Mouse (Mus musculus) liver, embryonic 15.5 days (tissue): Measurements from ENCODE around the gene Gm11127. TPM values are rescaled to one million over a fixed set of nuclear protein-coding genes. Genes with fewer than 3 reads are reported as not detected.
"Not testable (repeated sequence)": the region's sequence is repeated elsewhere in the genome, so short reads cannot be mapped to it uniquely, and the experiment has no call there.

ENCODE experiments used
- ATAC-seq: fragments of 200-750 bp; cut with Nextera tagmentation; 2 replicates; pipeline ENCODE4 v1.8.0; 2017; ENCODE audit warnings: moderate number of reproducible peaks, mild to moderate bottlenecking, moderate library complexity; ENCODE audit not compliant: insufficient read depth
- H3K27ac ChIP-seq: fragments of 300-500 bp; sonication (generic); replicated peaks from 2 replicates; pipeline ENCODE4 v1.5.1; 2015; ENCODE audit warnings: mild to moderate bottlenecking, inconsistent platforms
- H3K27me3 ChIP-seq: fragments of 300-500 bp; sonication (generic); 2 replicates; pipeline ENCODE4 v1.6.1; 2015; ENCODE audit warnings: mild to moderate bottlenecking, inconsistent platforms
- H3K36me3 ChIP-seq: fragments of 300-500 bp; sonication (generic); replicated peaks from 2 replicates; pipeline ENCODE4 v1.6.1; 2015; ENCODE audit warnings: moderate library complexity, mild to moderate bottlenecking, inconsistent platforms
- H3K4me1 ChIP-seq: fragments of 300-500 bp; sonication (generic); replicated peaks from 2 replicates; pipeline ENCODE4 v1.6.1; 2015; ENCODE audit warnings: inconsistent platforms
- H3K4me2 ChIP-seq: fragments of 300-500 bp; sonication (generic); 2 replicates; pipeline ENCODE4 v1.6.1; 2015; ENCODE audit warnings: moderate library complexity, mild to moderate bottlenecking, inconsistent platforms
- H3K4me3 ChIP-seq: fragments of 300-500 bp; sonication (generic); replicated peaks from 2 replicates; pipeline ENCODE4 v1.5.1; 2015; ENCODE audit warnings: mild to moderate bottlenecking, inconsistent platforms
- H3K9ac ChIP-seq: fragments of 300-500 bp; sonication (generic); 2 replicates; pipeline ENCODE4 v1.6.1; 2015; ENCODE audit warnings: moderate library complexity, mild to moderate bottlenecking, inconsistent platforms
- H3K9me3 ChIP-seq: fragments of 300-500 bp; sonication (generic); replicated peaks from 2 replicates; pipeline ENCODE4 v1.6.1; 2016; ENCODE audit warnings: inconsistent platforms
- WGBS: fragments of 180-500 bp; shearing (Covaris S2); methylation state at CpG from one replicate; pipeline ENCODE4 v1.1.7; 2015; ENCODE audit warnings: mixed read lengths; ENCODE audit not compliant: insufficient replicate concordance; 5-methylcytosine and 5-hydroxymethylcytosine counted together
- polyA plus RNA-seq: library from polyadenylated mRNA; unstranded; fragments of >200 nt; fragmentation: Nextera tagmentation; extraction: Ambion mirVana; gene quantifications from 2 replicates; pipeline ENCODE4 v1.2.1, GENCODE M21; 2015

Gm11127 gene
- polyA plus RNA-seq: not detected in 2 replicates

DNA sequence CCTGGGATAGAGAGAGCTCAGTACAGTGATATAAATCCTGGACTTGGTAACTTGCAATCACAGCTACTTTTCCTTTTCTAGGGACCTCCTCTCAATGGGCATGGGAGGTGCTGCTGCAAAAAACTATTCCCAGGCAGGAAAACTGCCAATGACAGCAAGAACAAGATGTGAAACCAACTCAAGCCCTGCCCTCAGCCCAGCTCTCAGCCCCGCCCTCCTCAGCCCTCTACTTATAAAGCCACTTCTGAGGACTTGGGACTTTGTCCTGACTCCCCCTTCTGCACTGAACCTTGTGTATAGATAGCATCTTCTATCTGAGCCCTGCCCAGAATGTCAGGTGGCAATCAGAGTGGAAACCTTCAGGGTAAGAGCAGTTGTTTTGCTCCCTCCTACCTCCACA is at the start of gene Gm11127:
TSS of gene Gm11127 (minus strand) at position 10 of the 400 bp plus-strand sequence.
- H3K27me3 ChIP-seq, H3K4me2 ChIP-seq, H3K4me3 ChIP-seq, H3K9me3 ChIP-seq, ATAC-seq, H3K27ac ChIP-seq, H3K9ac ChIP-seq, H3K4me1 ChIP-seq, H3K36me3 ChIP-seq: not testable (repeated sequence)
- 37% methylated on average over 1 of the region's 1 CpGs for WGBS

DNA sequence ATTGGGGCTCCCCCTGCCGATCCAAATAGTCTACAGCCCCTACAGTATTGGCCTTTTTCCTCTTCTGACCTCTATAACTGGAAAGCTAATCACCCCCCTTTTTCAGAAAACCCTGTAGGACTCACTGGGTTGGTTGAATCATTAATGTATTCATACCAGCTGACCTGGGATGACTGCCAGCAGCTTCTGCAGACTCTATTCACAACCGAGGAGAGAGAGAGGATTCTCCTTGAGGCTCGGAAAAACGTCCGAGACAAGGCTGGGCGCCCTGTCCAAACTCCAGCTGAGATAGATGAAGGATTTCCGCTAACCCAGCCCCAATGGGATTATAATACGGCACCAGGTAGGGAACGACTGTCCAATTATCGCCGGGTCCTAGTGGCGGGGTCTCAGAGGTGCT is 43.9 kb upstream of the Gm11127 start:
- WGBS: 77% methylated on average over 12 of the region's 12 CpGs
- H3K4me1 ChIP-seq, H3K4me3 ChIP-seq, H3K36me3 ChIP-seq, H3K9me3 ChIP-seq, ATAC-seq, H3K4me2 ChIP-seq, H3K27ac ChIP-seq, H3K9ac ChIP-seq, H3K27me3 ChIP-seq: not testable (repeated sequence)

DNA sequence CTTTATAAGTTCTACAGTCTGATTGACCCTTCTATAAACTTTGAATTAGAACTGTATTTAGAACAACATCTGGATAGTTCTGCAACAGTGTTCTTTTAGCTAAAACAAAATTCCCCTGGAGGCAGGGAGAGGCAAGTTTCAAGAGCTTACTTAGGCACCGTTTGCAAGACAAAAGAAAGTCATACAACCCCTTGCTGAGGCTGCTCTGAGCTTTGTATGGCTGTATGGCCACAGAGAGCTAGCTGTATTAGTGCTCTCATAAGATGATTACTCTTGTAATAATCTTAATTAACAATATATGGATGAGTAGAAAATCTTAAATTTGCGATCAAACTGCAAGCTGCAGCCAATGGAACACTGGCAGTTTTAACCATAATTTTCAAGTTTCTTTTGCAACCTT is 41.4 kb upstream of the Gm11127 start:
- not testable (repeated sequence) for H3K9ac ChIP-seq, H3K27me3 ChIP-seq, H3K4me2 ChIP-seq, H3K4me1 ChIP-seq, ATAC-seq, H3K27ac ChIP-seq, H3K4me3 ChIP-seq, H3K9me3 ChIP-seq, H3K36me3 ChIP-seq
- 57% methylated on average over 2 of the region's 2 CpGs for WGBS

DNA sequence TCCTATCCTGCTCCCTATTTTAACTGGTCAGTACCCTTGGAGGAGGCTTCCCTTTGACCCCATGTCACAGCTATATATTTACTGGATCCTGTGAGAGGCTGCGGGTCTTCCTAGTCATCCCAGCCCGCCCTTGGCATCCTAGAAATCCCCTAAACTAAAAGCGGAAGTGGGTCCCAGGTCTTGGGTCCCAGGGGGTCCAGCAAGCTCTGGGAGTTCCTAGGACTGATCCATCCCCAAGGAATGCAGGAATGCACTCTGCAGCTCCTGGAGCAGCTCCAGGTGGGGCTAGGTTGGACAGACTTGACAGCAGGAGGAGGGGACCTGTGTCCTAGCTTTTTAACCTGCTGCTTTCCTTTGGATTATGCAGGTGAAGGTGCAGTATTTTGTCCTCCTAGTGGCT is 35.8 kb upstream of the Gm11127 start:
- no peak overlapping the region for H3K27ac ChIP-seq
- no peaks in the 10 kb centered on the region for H3K4me1 ChIP-seq
- H3K9me3 ChIP-seq: no peaks in the 10 kb centered on the region
- 19% methylated on average over 3 of the region's 3 CpGs for WGBS
- H3K4me2 ChIP-seq: no peak overlapping the region
- no peak for ATAC-seq
- H3K27me3 ChIP-seq: peaks cover 8% of the 10 kb centered on the region; the same call in 1 of the 2 replicates
- no peak overlapping the region for H3K9ac ChIP-seq
- H3K36me3 ChIP-seq: no peaks in the 10 kb centered on the region
- H3K4me3 ChIP-seq: no peak overlapping the region

DNA sequence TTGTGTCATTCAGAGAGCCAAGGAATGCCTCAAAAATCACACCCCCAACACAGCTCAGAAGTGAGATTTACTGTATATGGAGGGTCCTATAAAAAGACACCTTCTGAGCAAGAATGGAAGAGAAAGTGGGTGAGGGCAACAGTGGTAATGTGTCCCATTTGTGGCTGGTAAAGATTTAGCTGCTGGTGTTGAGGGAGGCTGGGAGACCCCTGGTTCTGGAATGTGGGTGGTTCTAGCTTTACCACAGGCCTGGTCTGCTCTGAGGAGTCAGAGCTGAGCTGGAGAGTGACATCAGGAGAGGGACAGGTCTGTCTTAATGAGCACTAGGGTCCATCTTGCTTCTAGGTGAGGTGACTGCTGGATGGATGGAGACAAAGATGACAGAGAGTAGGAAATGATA is 34.3 kb upstream of the Gm11127 start:
- not testable (repeated sequence) for H3K4me2 ChIP-seq, ATAC-seq, H3K27ac ChIP-seq, H3K4me3 ChIP-seq, H3K27me3 ChIP-seq, H3K36me3 ChIP-seq, H3K4me1 ChIP-seq, H3K9me3 ChIP-seq, H3K9ac ChIP-seq

DNA sequence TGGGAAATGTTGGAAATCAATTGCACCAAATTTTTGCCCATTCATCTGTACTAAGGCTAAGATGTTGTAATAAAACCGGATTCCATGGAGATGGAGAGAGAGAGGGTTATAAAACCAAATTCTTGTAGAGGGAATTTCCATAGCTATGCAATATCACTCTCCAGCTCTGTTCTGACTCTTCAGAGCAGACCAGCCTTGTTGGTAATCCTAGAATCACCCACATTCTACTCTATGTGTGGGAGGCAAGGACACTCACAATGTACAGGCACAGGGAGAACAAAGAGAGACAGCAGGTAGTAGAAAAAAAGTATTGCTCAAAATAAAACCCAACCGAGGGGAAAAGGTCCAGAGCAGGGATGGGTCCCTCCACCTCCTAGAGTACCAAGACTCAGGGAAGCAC is 33.8 kb upstream of the Gm11127 start:
- not testable (repeated sequence) for H3K9me3 ChIP-seq, H3K9ac ChIP-seq, H3K27ac ChIP-seq, H3K27me3 ChIP-seq, H3K4me3 ChIP-seq, H3K4me1 ChIP-seq, H3K36me3 ChIP-seq, ATAC-seq, H3K4me2 ChIP-seq
- no CpG with 5 or more reads among the region's 2 CpGs for WGBS

DNA sequence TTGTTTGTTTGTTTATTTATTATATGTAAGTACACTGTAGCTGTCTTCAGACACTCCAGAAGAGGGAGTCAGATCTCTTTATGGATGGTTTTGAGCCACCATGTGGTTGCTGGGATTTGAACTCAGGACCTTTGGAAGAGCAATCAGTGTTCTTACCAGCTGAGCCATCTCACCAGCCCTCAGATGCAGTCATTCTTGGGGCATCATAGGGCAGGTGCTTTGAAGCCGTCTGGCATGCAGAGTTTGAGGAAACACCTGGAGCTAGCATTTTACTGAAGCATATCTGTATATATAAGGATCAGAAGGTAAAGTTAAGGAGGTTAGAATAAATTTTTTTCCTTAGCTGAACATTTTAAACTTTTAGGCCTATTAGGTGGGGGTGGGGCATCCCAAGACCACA is 27.8 kb upstream of the Gm11127 start:
- H3K9me3 ChIP-seq, H3K4me2 ChIP-seq, H3K36me3 ChIP-seq, H3K9ac ChIP-seq, H3K4me3 ChIP-seq, ATAC-seq, H3K27ac ChIP-seq: not testable (repeated sequence)
- WGBS: 30% methylated on average over 1 of the region's 1 CpGs
- Histone ChIP-seq H3K27me3 (peaks cover 51% of the 10 kb centered on the region), H3K4me1 (0 out of 2 replicates have a peak, but pooled peaks cover 11% of the 10 kb centered on the region)

DNA sequence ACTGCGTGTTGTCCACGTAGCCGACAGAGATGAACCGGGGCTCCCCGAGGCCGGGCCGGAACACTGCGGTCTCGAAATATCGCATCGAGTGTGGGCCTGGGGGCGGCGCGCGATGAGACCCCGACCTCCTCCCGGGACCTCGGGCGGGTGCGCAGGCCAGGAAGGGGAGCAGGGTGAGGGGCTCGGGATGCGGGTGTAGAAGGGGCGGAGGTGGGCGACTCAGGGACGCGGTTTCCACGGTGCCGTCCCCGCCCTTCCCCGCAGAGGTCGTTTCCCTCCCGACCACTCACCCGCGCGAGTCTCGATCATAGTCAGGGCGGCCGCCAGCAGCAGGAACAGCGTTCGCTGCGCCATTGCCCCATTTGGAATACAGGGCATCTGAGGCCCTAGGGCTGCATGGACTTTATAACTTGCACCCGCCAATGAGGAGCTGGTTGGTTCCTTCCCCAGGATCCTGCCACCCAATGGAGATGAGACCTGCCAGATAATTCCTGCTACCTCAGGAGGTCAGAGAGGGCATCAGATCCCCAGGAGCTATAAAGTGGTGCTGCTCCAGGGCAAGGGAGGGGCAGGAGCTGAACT is 25.8 kb upstream of the Gm11127 start:
- no peaks in the 10 kb centered on the region for H3K9me3 ChIP-seq
- peak overlapping the region; percentile 57 for H3K4me3 ChIP-seq
- no peaks in the 10 kb centered on the region for H3K36me3 ChIP-seq
- peaks cover 53% of the 10 kb centered on the region for H3K27me3 ChIP-seq
- 0 out of 2 replicates have a peak, but pooled peaks cover 11% of the 10 kb centered on the region for H3K4me1 ChIP-seq
- peak overlapping the region; percentile 75 for H3K4me2 ChIP-seq
- ATAC-seq: no peak
- no peak overlapping the region for H3K27ac ChIP-seq
- WGBS: 1% methylated on average over 40 of the region's 42 CpGs
- no peak overlapping the region for H3K9ac ChIP-seq

DNA sequence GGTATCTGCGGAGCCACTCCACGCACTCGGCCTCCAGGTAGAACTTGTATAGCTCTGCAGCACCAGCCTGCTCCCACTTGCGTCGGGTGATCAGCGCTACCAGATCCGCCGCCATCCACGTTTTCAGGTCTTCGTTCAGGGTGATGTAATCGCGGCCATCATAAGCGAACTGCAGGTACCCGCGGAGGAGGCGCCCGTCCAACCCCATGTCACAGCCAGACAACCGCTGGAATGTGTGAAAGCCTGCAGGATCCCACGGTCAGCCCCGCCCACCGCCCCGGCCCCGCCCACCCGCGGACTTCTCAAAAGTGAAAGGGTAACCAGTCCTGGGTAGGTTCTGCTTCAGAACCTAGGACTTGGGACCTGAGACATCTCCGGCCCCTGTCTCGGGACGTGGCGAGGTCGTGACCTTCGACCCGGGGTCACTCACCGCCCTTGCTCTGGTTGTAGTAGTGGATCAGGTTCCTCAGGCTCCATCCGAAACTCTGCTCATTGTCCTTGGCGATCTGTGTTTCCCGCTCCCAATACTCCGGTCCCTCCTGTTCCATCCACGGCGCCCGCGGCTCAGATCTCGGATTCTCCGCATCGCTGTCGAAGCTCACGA is 25.2 kb upstream of the Gm11127 start:
- H3K4me1 ChIP-seq: 0 out of 2 replicates have a peak, but pooled peaks cover 11% of the 10 kb centered on the region
- ATAC-seq: peak; percentile 40
- peak overlapping the region; percentile 75 for H3K4me2 ChIP-seq
- H3K27me3 ChIP-seq: peaks cover 53% of the 10 kb centered on the region
- H3K36me3 ChIP-seq: no peaks in the 10 kb centered on the region
- H3K27ac ChIP-seq: no peak overlapping the region
- H3K9ac ChIP-seq: no peak overlapping the region
- H3K9me3 ChIP-seq: no peaks in the 10 kb centered on the region
- 1% methylated on average over 46 of the region's 46 CpGs for WGBS
- H3K4me3 ChIP-seq: peak overlapping the region; percentile 57

DNA sequence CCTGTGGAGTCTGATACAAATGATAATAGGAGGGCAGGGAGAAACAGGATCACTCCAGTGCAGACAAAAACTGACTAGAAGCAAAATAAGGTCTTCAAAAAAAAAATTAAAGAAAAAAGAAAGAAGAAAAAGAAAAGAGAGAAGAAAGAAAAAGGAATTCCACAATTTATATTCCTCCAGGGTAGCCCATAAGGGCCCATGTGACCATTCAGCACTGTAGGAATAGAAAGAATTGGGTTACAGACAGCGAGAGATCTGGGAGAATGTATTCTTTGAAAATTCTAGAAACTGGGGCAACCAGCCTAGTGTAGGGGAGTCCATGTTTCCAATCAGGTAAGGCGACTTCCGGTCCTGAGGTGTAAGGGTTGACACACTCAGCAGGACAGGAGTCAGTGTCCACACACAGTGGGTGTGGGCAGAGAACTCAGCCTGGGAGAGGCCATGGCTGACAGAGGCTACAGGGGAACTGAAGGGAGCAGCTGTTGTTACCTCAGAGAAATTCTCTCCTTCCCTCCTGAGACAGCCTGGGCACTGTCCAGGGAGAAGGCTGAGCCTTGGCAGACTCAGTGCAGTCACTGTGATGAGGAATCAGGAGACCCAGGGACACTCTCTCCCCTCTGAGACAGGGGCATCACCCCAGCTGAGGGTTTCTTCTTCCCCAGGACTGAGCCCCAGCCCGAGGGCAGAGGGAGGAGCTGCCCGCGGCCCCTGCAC is 24.5 kb upstream of the Gm11127 start:
- 0 out of 2 replicates have a peak, but pooled peaks cover 11% of the 10 kb centered on the region for H3K4me1 ChIP-seq
- not testable (repeated sequence) for H3K27ac ChIP-seq, H3K9ac ChIP-seq, ATAC-seq, H3K36me3 ChIP-seq, H3K9me3 ChIP-seq
- peak overlapping the region; percentile 75 for H3K4me2 ChIP-seq
- peak overlapping the region; percentile 57 for H3K4me3 ChIP-seq
- WGBS: 25% methylated on average over 6 of the region's 6 CpGs
- peaks cover 53% of the 10 kb centered on the region for H3K27me3 ChIP-seq

DNA sequence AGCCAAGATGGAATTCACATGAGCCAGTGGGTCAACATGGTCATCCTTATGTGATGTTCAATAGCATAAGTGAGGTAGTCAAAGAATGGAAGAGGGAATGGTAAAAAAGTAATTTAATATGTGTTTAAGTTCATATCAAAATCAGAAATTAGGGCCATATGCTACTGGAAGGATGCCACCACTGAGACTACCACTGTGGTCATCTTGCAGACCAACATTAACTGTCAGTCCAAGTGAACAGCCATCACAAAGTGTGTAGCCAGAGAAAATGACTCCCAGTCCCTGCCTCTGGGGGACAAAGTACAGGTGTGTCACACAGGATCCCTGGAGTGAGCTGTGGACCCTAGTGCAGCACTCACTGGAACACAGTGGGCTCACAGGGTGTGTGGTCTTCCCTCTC is 23.7 kb upstream of the Gm11127 start:
- not testable (repeated sequence) for H3K4me2 ChIP-seq, ATAC-seq, H3K4me3 ChIP-seq, H3K36me3 ChIP-seq, H3K9me3 ChIP-seq, H3K27ac ChIP-seq, H3K9ac ChIP-seq
- Histone ChIP-seq H3K27me3 (peaks cover 53% of the 10 kb centered on the region), H3K4me1 (0 out of 2 replicates have a peak, but pooled peaks cover 11% of the 10 kb centered on the region)
